Mouse (Mus musculus) midbrain, embryonic 14.5 days (tissue): ENCODE measurements at regions not wholly inside any gene's neighbourhood (a gene's known extent, or its start where the extent isn't known, plus 50 kb on each side); places are given as distances from the start of the nearest gene placed in this dataset.

Experiments
- ATAC-seq: fragments of 200-750 bp; cut with Nextera tagmentation; 2 replicates; pipeline ENCODE4 v1.8.0; 2017; ENCODE audit warnings: moderate number of reproducible peaks, moderate library complexity; ENCODE audit not compliant: low FRiP score, low TSS enrichment
- DNase-seq: peaks from one replicate; pipeline ENCODE4 v3.0.0-alpha.2; 2015
- H3K27ac ChIP-seq: fragments of 300-500 bp; sonication (generic); replicated peaks from 2 replicates; pipeline ENCODE4 v1.5.1; 2014; ENCODE audit warnings: mild to moderate bottlenecking, low read depth, low read length, moderate library complexity
- H3K27me3 ChIP-seq: fragments of 300-500 bp; sonication (generic); 2 replicates; pipeline ENCODE4 v1.6.1; 2014; ENCODE audit warnings: low read length, control low read depth, mixed read lengths; ENCODE audit not compliant: control insufficient read depth, insufficient read depth
- H3K36me3 ChIP-seq: fragments of 300-500 bp; sonication (generic); 2 replicates; pipeline ENCODE4 v1.6.1; 2014; ENCODE audit warnings: low read length, control low read depth; ENCODE audit not compliant: control insufficient read depth, insufficient read depth
- H3K4me1 ChIP-seq: fragments of 300-500 bp; sonication (generic); 2 replicates; pipeline ENCODE4 v1.6.1; 2014; ENCODE audit warnings: mild to moderate bottlenecking, antibody characterized with exemption, low read length, control low read depth; ENCODE audit not compliant: control insufficient read depth, insufficient read depth
- H3K4me2 ChIP-seq: fragments of 300-500 bp; sonication (generic); 2 replicates; pipeline ENCODE4 v1.6.1; 2014; ENCODE audit warnings: mild to moderate bottlenecking, low read length, moderate library complexity
- H3K4me3 ChIP-seq: fragments of 300-500 bp; sonication (generic); replicated peaks from 2 replicates; pipeline ENCODE4 v1.5.1; 2014; ENCODE audit warnings: low read depth, low read length
- H3K9ac ChIP-seq: fragments of 300-500 bp; sonication (generic); replicated peaks from 2 replicates; pipeline ENCODE4 v1.6.1; 2014; ENCODE audit warnings: mild to moderate bottlenecking, low read length, moderate library complexity
- H3K9me3 ChIP-seq: fragments of 300-500 bp; sonication (generic); 2 replicates; pipeline ENCODE4 v1.6.1; 2016; ENCODE audit warnings: low read length, control low read depth, mixed read lengths; ENCODE audit not compliant: control insufficient read depth
- WGBS: fragments of 180-500 bp; shearing (Covaris S2); extraction: QIAGEN DNeasy Blood & Tissue Kit; methylation state at CpG from one replicate; pipeline ENCODE4 v1.1.7; 2014; 5-methylcytosine and 5-hydroxymethylcytosine counted together

DNA sequence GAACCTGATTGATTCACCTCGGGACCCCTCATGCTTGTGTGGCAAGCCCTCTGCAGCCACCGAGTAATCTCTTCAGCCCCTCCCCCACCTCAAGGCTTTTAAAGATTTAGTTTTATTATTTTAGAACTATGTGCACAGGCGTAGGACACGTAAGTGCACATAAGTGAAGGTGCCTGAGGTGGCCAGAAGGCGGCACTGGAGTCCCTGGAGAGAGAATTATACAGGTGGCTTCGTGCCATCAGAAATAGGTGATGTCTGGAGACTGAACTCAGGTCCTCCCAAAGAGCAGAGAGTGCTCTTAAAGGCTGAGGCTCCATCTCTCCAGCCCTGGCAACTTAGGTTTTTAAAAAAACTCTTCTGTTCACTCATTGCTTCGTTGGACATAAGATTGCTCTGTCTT lies 78.7 kb upstream of the Gm6793 start:
- H3K9me3 ChIP-seq = no peaks in the 10 kb centered on the region
- WGBS = 52% methylated on average over 7 of the region's 7 CpGs
- ATAC-seq (no peak), DNase-seq (no peak)
- H3K27ac ChIP-seq = no peak overlapping the region
- no peaks in the 10 kb centered on the region for H3K27me3 ChIP-seq
- H3K4me2 ChIP-seq = no peak overlapping the region
- H3K4me3 ChIP-seq = no peak overlapping the region
- peaks cover 10% of the 10 kb centered on the region for H3K4me1 ChIP-seq
- no peaks in the 10 kb centered on the region for H3K36me3 ChIP-seq
- no peak overlapping the region for H3K9ac ChIP-seq

- no peak overlapping the region for H3K4me3 ChIP-seq
- WGBS = 7% methylated on average over 3 of the region's 3 CpGs
Observed at GRCm38 (mm10) chr8:112092831-112093230, 78.0 kb upstream of the Gm6793 start.

DNA sequence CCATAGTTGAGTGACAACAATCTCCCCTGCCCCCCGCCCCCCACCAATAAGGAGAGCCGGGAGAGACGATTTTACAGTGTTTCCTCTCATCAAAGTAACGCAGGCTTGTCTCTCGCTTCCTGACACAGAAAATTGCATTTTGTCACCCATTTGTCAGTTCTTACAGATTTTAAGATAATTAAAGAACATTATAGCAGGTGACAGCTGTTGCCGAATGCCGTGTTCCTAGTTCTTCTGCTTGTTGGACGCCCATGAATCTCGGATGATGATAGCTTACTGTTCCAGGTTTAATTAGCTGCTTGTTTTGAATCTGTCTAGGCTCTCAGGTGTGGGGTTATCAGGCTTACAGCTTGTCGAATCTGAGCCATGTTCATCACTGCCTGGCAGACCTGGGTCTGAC lies 63.8 kb upstream of the Gm6793 start:
- 83% methylated on average over 10 of the region's 10 CpGs for WGBS
- no peaks in the 10 kb centered on the region for H3K36me3 ChIP-seq
- ATAC-seq (no peak), DNase-seq (no peak)
- no peak overlapping the region for H3K4me2 ChIP-seq
- H3K9me3 ChIP-seq = no peaks in the 10 kb centered on the region
- no peak overlapping the region for H3K4me3 ChIP-seq
- H3K9ac ChIP-seq = no peak overlapping the region
- H3K4me1 ChIP-seq = no peaks in the 10 kb centered on the region
- no peak overlapping the region for H3K27ac ChIP-seq
- H3K27me3 ChIP-seq = no peaks in the 10 kb centered on the region

More at GRCm38 (mm10) chr8:112092831-112093230, 78.0 kb upstream of the Gm6793 start:
- no peak overlapping the region for H3K27ac ChIP-seq
- DNase-seq (no peak), ATAC-seq (no peak)
- no peak overlapping the region for H3K9ac ChIP-seq
- no peaks in the 10 kb centered on the region for H3K36me3 ChIP-seq
- peaks cover 3% of the 10 kb centered on the region; the same call in 1 of the 2 replicates for H3K4me1 ChIP-seq
- no peaks in the 10 kb centered on the region for H3K9me3 ChIP-seq
- H3K4me2 ChIP-seq = no peak overlapping the region
- H3K27me3 ChIP-seq = no peaks in the 10 kb centered on the region

DNA sequence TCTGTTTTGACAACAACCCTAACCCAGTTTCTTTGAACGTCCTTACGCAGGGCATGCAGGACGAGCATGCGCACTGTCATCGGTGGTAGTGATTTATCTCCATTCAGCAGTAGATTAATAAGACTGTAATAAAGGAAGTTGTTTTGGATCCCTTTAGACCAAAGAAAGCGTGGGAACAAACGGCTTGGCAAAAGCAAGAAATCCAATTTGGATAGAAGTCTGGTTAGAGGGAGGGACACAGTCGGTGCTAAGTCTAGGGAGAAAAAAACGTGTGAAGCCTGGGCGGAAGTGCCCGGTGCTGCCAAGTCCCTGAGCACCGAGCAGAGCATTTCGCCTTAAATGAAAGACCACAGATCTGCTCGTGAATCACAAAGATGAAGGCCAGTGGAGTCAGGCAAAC lies 57.4 kb upstream of the Gm6793 start:
- Histone ChIP-seq H3K4me1 (no peaks in the 10 kb centered on the region), H3K4me2 (no peak overlapping the region), H3K27me3 (no peaks in the 10 kb centered on the region), H3K9me3 (no peaks in the 10 kb centered on the region), H3K27ac (no peak overlapping the region), H3K4me3 (no peak overlapping the region), H3K36me3 (no peaks in the 10 kb centered on the region), H3K9ac (no peak overlapping the region)
- ATAC-seq (no peak), DNase-seq (no peak)
- 88% methylated on average over 14 of the region's 14 CpGs for WGBS

DNA sequence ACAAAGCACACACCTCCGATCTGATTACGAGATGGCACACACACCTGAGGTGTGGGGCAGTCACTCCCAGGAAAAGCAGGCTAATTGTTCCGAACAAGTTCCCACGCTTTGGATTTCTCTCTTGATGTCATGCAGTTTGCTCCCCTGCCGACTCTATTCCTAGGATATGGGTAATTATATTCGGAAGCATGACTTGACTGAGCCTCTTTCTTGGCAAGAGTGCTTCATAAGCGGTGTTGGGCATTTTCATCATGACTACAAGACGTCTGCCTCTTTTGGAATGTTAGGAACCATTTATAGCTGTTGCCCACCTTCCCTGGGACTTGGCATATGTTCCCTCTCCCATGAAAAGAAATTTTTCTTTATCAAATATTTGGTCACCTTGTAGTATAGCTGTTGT lies 55.4 kb upstream of the Gm6793 start:
- Histone ChIP-seq H3K36me3 (no peaks in the 10 kb centered on the region), H3K4me3 (no peak overlapping the region), H3K9me3 (no peaks in the 10 kb centered on the region), H3K27me3 (no peaks in the 10 kb centered on the region), H3K4me2 (no peak overlapping the region), H3K9ac (no peak overlapping the region), H3K4me1 (no peaks in the 10 kb centered on the region), H3K27ac (no peak overlapping the region)
- no peak for DNase-seq
- WGBS = 83% methylated on average over 8 of the region's 8 CpGs
- ATAC-seq = no peak
